Mouse (Mus musculus) lung, embryonic 16.5 days (tissue): ENCODE data around the gene Fam20a. TPM values are rescaled to one million over a fixed set of nuclear protein-coding genes. Genes with fewer than 3 reads are reported as not detected.

Experiments
- ATAC-seq: fragments of 200-750 bp; cut with Nextera tagmentation; 2 replicates; pipeline ENCODE4 v1.8.0; 2017; ENCODE audit warnings: low read depth, mild to moderate bottlenecking, moderate library complexity
- H3K27ac ChIP-seq: fragments of 300-500 bp; sonication (generic); 2 replicates; pipeline ENCODE4 v1.5.1; 2014; ENCODE audit warnings: mild to moderate bottlenecking, control low read depth, low read length
- H3K27me3 ChIP-seq: fragments of 300-500 bp; sonication (generic); 2 replicates; pipeline ENCODE4 v1.6.1; 2014; ENCODE audit warnings: low read depth, low read length, mixed read lengths; ENCODE audit not compliant: control insufficient read depth, insufficient read depth
- H3K36me3 ChIP-seq: fragments of 300-500 bp; sonication (generic); 2 replicates; pipeline ENCODE4 v1.6.1; 2014; ENCODE audit warnings: low read length; ENCODE audit not compliant: control insufficient read depth, insufficient read depth
- H3K4me1 ChIP-seq: fragments of 300-500 bp; sonication (generic); replicated peaks from 2 replicates; pipeline ENCODE4 v1.6.1; 2014; ENCODE audit warnings: low read length, mixed read lengths; ENCODE audit not compliant: control insufficient read depth, insufficient read depth
- H3K4me2 ChIP-seq: fragments of 300-500 bp; sonication (generic); 2 replicates; pipeline ENCODE4 v1.6.1; 2014; ENCODE audit warnings: low read depth, low read length, control low read depth
- H3K4me3 ChIP-seq: fragments of 300-500 bp; sonication (generic); 2 replicates; pipeline ENCODE4 v1.5.1; 2014; ENCODE audit warnings: mild to moderate bottlenecking, low read length, control low read depth
- H3K9ac ChIP-seq: fragments of 300-500 bp; sonication (generic); 2 replicates; pipeline ENCODE4 v1.6.1; 2014; ENCODE audit warnings: low read length, control low read depth
- H3K9me3 ChIP-seq: fragments of 300-500 bp; sonication (generic); 2 replicates; pipeline ENCODE4 v1.6.1; 2016; ENCODE audit warnings: low read length; ENCODE audit not compliant: control insufficient read depth
- WGBS: fragments of 180-500 bp; shearing (Covaris S2); extraction: QIAGEN DNeasy Blood & Tissue Kit; methylation state at CpG from one replicate; pipeline ENCODE4 v1.1.7; 2014; 5-methylcytosine and 5-hydroxymethylcytosine counted together
- polyA plus RNA-seq: library from polyadenylated mRNA; unstranded; fragments of >200 nt; fragmentation: Nextera tagmentation; extraction: Ambion mirVana; gene quantifications from 2 replicates; pipeline ENCODE4 v1.2.1, GENCODE M21; 2015

Fam20a gene
- polyA plus RNA-seq, 1 experiment from 2014 or later: 3.3 TPM

DNA sequence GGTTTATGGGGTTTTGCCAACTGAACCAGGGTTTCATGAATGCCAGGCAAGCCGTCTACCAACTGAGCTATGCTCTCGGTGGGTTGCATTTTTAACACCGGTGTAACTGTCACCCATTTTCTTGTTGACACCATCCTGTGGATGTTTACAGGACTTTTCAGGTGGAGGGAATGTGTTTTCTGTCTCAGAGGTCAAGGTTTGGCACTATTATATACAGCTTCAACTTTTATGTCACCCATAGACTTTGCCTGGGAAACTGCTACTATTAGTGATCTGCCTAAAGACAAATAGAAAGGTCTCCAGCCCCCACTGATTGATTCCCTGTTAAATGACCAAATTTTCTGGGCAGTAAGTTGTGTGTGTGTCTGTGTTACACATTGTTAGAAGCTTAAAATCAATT, 2.7 kb downstream of the Fam20a start:
- 86% methylated on average over 3 of the region's 3 CpGs for WGBS
- no peaks in the 10 kb centered on the region for H3K36me3 ChIP-seq
- no peaks in the 10 kb centered on the region for H3K9me3 ChIP-seq
- no peak overlapping the region for H3K4me2 ChIP-seq
- no peak overlapping the region for H3K27ac ChIP-seq
- peaks cover 29% of the 10 kb centered on the region for H3K4me1 ChIP-seq
- no peak for ATAC-seq
- no peak overlapping the region for H3K4me3 ChIP-seq
- no peak overlapping the region for H3K9ac ChIP-seq
- H3K27me3 ChIP-seq: no peaks in the 10 kb centered on the region

DNA sequence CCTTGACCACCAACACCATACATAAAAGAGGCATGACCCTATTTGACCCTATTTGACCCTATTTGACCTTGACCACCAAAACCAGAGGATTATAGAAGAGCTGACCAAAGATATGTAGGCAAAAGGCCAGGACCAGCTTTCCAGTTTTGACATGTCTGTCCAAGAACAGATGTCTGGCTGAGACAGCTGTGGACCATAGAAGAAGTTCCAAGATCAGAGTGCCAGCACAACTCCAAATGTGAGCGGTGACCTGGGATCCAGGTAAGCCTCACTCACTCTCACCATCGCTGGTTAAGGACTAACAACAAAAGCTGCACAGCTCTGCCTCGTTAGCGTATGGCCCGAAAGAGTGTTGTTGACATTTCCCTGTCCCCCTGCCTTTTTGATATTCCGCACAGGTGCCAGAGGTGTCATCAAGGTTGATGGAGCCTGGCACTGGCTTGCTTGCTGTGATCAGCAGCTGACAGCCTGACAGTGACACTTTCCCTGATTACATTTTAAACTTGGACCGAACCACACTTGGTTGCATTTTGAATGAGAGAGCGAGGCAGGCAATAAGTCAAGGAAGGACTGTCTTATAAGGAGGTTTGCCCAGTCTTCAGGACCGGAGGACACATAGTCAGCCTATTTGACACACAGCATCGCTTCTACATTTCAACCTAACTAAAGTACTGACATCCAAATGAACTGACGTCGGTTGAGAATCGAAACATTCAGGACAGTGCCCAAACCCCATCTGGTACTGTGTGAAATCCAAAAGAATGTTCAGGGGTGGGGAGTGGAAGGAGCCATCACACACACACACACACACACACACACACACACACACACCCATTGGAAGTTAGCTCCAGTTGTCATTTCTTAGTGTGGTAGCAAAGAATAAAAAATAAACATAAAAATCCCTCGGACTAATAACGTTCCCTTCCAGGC, 3.8 kb downstream of the Fam20a start:
- Histone ChIP-seq H3K27me3 (no peaks in the 10 kb centered on the region), H3K4me1 (peaks cover 29% of the 10 kb centered on the region), H3K4me2 (no peak overlapping the region), H3K36me3 (no peaks in the 10 kb centered on the region), H3K4me3 (no peak overlapping the region), H3K27ac (no peak overlapping the region), H3K9ac (no peak overlapping the region), H3K9me3 (no peaks in the 10 kb centered on the region)
- WGBS: 75% methylated on average over 15 of the region's 15 CpGs
- no peak for ATAC-seq

DNA sequence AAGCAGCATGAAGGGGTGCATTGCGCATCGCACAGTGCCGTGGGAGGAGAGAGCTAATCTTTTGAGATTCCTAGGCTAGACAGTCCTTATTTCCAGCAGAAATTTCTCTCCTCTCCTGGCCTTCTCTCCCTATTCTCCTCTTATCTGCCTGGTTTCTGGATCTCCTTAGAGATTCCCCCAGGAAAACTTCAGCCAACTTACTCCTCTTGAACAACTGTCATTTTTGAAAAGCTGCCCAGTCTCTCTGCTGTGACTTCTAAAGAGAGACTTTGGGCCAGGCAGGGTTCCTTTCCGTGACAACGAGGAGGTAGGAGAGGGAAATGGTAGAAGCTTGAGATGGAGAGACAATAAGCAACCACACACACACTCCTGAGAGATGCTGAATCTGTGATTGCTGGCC, 4.6 kb downstream of the Fam20a start:
- Histone ChIP-seq H3K9me3 (no peaks in the 10 kb centered on the region), H3K27ac (no peak overlapping the region), H3K4me3 (no peak overlapping the region), H3K9ac (no peak overlapping the region), H3K4me1 (peaks cover 23% of the 10 kb centered on the region), H3K4me2 (no peak overlapping the region), H3K27me3 (no peaks in the 10 kb centered on the region), H3K36me3 (no peaks in the 10 kb centered on the region)
- 72% methylated on average over 5 of the region's 5 CpGs for WGBS
- no peak for ATAC-seq

DNA sequence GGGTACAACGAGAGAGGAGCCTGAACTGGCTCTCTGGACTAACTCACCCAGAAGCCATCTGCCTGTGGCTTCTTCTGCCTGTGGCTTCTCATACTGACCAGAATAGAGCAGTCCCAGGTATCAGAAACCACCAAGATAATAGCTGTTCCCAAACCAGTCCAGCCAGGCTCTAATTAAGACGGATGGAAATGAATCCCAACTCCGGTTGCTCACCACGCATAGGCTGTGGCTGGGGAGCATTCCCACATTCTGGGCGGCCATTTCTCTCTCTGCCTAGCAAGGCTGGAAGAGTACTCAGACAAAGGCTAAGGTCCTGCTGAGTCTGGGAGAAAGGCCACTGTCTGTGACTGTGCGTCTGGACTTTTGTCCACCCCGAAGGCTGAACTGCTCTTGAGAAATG, 5.1 kb downstream of the Fam20a start:
- Histone ChIP-seq H3K4me2 (no peak overlapping the region), H3K36me3 (no peaks in the 10 kb centered on the region), H3K4me3 (no peak overlapping the region), H3K27me3 (no peaks in the 10 kb centered on the region), H3K4me1 (peaks cover 19% of the 10 kb centered on the region), H3K9me3 (no peaks in the 10 kb centered on the region), H3K27ac (no peak overlapping the region), H3K9ac (no peak overlapping the region)
- 68% methylated on average over 7 of the region's 7 CpGs for WGBS
- ATAC-seq: no peak

DNA sequence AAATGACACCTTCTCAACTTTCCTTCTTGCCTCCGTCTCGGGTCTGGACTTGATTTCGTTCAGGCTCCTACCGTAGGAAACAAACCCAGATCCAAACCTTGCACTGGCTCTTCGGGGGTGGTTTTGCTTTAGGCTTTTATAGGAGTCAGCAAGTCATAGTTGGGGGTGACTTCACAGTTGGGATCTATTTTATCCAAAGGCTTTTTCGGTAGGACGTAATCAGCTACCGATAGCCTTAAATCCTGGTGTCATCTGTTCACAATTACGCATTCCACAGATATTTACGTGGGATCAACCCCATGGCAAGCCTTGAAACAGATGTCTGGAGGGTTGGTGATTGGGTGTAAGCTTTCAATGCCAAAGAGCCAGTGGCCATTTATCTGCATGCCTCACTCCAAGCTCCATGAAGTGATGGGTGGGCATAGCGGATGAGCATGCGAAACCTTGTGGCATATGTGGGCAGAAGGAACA, 6.7 kb downstream of the Fam20a start:
- no peak overlapping the region for H3K4me2 ChIP-seq
- no peak for ATAC-seq
- 89% methylated on average over 12 of the region's 12 CpGs for WGBS
- H3K4me1 ChIP-seq: peaks cover 8% of the 10 kb centered on the region
- no peaks in the 10 kb centered on the region for H3K27me3 ChIP-seq
- H3K9me3 ChIP-seq: no peaks in the 10 kb centered on the region
- no peaks in the 10 kb centered on the region for H3K36me3 ChIP-seq
- H3K27ac ChIP-seq: no peak overlapping the region
- H3K9ac ChIP-seq: no peak overlapping the region
- H3K4me3 ChIP-seq: no peak overlapping the region

DNA sequence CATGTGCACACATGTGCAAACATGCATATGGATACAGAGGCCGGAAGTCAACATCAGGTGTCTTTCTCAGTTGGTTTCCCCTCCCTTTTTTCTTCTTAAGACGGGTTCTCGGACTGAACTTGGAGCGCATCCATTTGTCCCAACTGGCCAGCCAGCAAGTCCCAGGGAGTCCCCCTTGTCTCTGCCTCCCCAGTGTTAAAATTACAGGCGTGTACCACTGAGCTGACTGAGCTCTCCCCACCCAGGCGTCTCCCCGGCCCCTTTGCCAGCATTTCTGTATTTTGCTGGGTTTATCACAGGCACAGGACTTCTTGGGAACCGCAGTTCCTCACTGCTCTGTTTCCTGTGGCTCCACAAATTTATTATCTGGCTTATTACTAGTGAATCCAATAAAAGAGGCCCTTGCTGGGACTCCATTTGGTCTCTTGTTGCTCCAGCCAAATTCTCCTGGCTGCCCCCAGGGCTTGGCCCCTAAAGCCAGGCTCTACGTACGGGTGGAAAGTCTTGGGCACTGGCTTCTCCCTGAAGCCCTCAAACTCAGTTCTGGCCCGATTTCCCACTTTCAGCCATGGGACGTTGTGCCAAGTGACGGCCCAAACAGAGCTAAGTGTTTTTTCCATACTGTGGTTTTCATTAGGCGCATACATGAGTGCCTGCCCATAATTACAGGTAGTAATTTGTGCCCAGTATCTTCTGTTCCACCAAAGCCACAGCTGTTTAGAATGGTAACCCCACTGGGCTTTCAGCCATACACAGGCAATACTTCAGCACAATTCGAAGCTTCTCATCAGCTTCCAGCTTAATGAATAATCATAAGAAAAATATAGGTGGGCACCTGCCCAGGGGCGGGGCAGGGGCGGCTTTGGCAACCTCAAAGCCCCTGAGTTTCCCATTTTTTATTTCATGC, 7.5 kb downstream of the Fam20a start:
- no peak for ATAC-seq
- Histone ChIP-seq H3K27ac (no peak overlapping the region), H3K4me2 (no peak overlapping the region), H3K4me3 (no peak overlapping the region), H3K36me3 (no peaks in the 10 kb centered on the region), H3K9ac (no peak overlapping the region), H3K4me1 (peaks cover 8% of the 10 kb centered on the region), H3K27me3 (no peaks in the 10 kb centered on the region), H3K9me3 (no peaks in the 10 kb centered on the region)
- WGBS: 83% methylated on average over 17 of the region's 17 CpGs

DNA sequence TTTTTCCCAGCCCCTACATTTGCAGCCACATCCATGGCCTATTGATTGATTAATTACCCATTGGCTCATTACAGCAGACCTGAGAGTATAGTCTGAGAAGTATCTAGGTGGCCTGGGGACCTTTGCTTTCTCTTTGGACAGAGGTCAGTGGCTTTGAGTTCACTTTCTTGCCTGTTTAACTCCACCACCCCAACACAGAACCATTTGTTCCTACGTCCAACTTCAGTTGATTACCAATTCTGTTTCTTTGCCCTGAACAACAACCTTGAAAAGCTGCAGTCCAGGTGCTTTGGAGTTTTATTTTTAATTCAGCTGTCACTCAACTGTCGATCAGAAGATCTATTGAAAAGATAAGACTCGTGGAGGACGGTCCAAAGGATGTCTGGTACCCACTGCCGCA, 12.6 kb downstream of the Fam20a start:
- Histone ChIP-seq H3K4me2 (no peak overlapping the region), H3K4me1 (peaks cover 10% of the 10 kb centered on the region; the same call in 1 of the 2 replicates), H3K4me3 (no peak overlapping the region), H3K27me3 (no peaks in the 10 kb centered on the region), H3K27ac (no peak overlapping the region), H3K36me3 (no peaks in the 10 kb centered on the region), H3K9me3 (no peaks in the 10 kb centered on the region), H3K9ac (no peak overlapping the region)
- WGBS: 71% methylated on average over 5 of the region's 5 CpGs
- ATAC-seq: no peak

DNA sequence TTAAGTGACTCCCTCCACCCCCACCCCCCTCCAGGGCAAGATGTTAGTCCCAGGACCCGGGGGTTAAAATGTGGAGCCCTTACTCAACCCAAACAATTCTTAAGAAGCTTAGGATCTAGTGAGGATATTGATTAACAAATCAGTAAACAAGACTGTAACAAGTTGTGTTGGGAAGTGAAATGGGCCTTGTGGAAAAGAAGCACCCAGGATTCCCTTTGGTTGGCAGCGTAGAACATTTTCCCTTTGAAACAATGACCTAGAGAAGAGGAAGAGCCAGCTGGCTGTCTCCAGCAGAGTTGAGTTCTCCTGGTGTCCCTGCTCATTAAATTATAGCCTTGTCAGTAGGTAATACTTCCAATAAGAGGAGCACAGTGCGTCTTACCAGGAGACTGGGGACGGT, 13.3 kb downstream of the Fam20a start:
- H3K36me3 ChIP-seq: no peaks in the 10 kb centered on the region
- no peak overlapping the region for H3K9ac ChIP-seq
- peaks cover 10% of the 10 kb centered on the region; the same call in 1 of the 2 replicates for H3K4me1 ChIP-seq
- H3K4me3 ChIP-seq: no peak overlapping the region
- no peak for ATAC-seq
- WGBS: 88% methylated on average over 4 of the region's 4 CpGs
- no peak overlapping the region for H3K27ac ChIP-seq
- no peaks in the 10 kb centered on the region for H3K9me3 ChIP-seq
- H3K4me2 ChIP-seq: no peak overlapping the region
- no peaks in the 10 kb centered on the region for H3K27me3 ChIP-seq

DNA sequence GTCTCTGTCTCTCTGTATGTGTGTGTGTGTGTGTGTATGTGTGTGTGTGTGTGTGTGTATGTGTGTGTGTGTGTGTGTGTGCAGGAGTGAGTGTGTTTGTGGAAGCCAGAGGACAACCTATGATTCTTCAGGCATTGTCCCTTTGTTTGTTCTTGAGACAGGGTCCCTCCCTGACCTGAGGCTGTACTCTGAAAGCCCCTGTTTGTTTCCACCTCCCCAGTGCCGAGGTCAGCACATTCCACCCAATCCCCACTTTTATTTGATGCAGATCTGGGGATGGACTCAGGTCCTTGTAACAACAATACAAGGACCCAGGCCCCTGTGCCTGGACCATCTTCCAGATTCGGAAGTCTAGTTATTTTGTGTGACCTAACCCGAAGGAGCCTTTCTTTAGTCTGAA, 14.6 kb downstream of the Fam20a start:
- Histone ChIP-seq H3K4me1 (peaks cover 10% of the 10 kb centered on the region; the same call in 1 of the 2 replicates), H3K9ac (no peak overlapping the region), H3K36me3 (no peaks in the 10 kb centered on the region), H3K9me3 (no peaks in the 10 kb centered on the region), H3K4me3 (no peak overlapping the region), H3K4me2 (no peak overlapping the region), H3K27ac (no peak overlapping the region), H3K27me3 (no peaks in the 10 kb centered on the region)
- no peak for ATAC-seq
- 64% methylated on average over 3 of the region's 3 CpGs for WGBS
